Mouse (Mus musculus): ENCODE data around the gene Abcg1.

GRCm38 (mm10) chr17:31088711-31089110 lies 31.2 kb downstream of the Abcg1 start:
- TF ChIP-seq TCF3 (IDR thresholded peaks at IDR 0.05; ENCODE audit: insufficient read length, low read depth) (no peak), MYOD1 (IDR thresholded peaks at IDR 0.05; ENCODE audit: control insufficient read depth in 1 of 3, insufficient read length in 2 of 3, low read depth in 2 of 3) (no peak), MYOG (IDR thresholded peaks at IDR 0.05; ENCODE audit: control insufficient read depth in 1 of 3, insufficient read depth in 1 of 3, insufficient read length in 2 of 3, low read depth in 2 of 3) (no peak), POLR2A (IDR thresholded peaks at IDR 0.05; ENCODE audit: insufficient read length, low read depth) (no peak)

All from myocyte (in vitro differentiated cells).